Mouse (Mus musculus) cerebellum, adult 2 months (tissue): Measurements from ENCODE around the gene Thegl.

Experiments used
- CTCF ChIP-seq: fragments of 200-500 bp; IDR thresholded peaks from 2 replicates; pipeline ENCODE4 v1.5.1; 2011; ENCODE audit warnings: low read depth, mild to moderate bottlenecking, control low read depth, low read length, moderate library complexity, borderline replicate concordance; ENCODE audit not compliant: insufficient read depth
- POLR2A ChIP-seq: fragments of 200-500 bp; IDR thresholded peaks from 2 replicates; pipeline ENCODE4 v1.6.1; 2011; ENCODE audit warnings: low read length, control low read depth, borderline replicate concordance; ENCODE audit not compliant: insufficient read depth

GRCm38 (mm10) chr5:77099317-77099996 lies 83.6 kb downstream of the Thegl start:
- TF ChIP-seq CTCF (no peak), POLR2A (no peak)
